Mouse (Mus musculus) ovary, postnatal 10 days (tissue): ENCODE data around the gene Taz.

Experiments
- DNase-seq: peaks from one replicate; pipeline ENCODE4 v3.0.0; 2022; ENCODE audit warnings: low spot score

Gene Taz

DNA sequence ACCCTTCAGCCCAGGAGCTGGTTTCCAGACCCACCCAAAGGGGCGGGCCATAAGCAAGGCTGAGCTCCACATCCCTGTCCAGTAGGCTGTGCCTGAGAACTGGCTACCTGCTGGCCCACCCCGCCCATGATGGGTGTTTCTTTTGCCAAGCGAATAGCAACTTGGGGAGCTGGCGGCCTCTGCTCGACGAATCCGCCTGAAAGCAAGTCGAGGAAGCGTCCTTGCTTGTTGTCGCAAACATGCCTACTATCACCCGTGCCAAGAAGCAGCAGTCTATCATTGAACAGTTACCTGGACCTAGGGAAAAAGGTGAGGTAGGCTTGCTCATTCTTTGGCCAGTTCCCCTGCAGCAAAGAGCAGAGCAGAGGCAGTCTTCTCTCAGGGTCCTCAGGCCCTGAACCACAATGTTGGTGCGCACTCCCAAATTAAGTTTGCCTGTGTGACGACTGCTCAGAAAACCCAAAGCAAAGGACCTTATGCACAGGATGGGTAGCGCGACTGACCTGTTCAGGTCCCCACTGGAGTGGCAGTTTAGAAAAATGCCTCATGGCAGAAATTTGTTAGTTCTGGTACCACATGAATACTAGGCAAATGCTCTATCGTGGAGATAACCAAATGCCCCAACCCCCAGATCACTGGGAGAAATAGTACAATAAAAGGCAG is at the start of gene Taz, which contains the start of gene Dnase1l1:
Gene Taz, plus strand, starts transcription at position 181 of the 663 bp plus-strand sequence.
Gene Dnase1l1, minus strand, starts transcription at position 606 of the 663 bp plus-strand sequence.
- DNase-seq = peak; percentile 18

DNA sequence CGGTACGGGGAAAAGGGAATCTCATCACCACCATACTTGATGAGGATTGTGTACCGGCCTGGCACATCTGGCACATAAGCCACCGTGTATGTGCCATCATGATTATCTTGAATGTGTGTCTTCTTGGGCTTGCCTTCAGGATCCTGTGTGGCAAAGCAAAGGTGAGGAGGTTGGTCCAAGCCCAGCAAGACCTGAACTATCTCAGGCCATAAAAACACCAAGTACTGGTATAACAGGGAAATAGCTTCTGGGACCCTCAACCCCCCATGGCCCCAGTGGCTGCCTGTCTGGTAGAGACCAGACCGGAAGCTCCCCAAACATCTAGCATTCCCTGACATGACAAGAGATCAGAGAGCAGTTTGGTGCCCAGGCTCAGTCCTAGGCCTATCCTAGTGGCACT is 48.5 kb upstream of the Taz start:
- DNase-seq = no peak

DNA sequence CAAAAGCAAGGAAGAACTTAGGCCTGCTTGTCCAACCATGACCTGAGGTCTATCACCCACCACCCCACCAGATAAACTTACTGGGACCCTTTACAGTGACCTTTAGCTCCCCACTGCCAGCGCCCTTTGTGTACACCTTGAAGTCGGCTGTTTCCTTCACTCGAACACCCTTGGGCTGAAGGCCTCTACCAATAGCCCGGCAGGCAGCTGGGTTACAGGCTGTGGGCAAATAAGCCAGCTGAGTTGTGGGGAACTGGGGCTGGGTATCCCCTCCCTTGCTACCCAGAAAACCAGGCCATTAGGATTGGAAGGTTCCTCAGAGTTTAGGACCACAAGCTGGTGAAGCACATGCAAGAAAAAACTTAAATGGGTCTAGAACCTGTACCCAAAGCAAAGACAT is 41.4 kb upstream of the Taz start:
- DNase-seq = no peak

DNA sequence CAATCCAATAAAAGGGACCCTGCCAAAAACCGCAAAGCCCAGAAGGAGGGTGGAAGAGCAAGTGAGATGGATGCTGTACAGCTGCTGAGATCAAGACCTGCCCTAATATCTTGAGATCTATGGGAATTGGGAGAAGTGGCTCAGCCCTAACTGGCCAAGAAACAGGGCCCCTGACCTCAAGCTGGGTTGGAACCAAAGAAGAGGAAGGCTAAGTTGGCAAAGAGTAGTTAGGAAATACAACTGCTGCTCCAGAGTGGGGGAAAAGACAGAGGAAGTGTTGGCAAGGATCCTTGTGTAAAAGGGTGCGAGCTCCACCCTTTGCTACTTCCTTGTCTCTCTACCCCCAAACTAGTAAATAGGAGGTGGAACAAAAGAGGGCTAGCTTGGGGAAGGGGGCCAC is 38.3 kb upstream of the Taz start:
- DNase-seq = no peak

DNA sequence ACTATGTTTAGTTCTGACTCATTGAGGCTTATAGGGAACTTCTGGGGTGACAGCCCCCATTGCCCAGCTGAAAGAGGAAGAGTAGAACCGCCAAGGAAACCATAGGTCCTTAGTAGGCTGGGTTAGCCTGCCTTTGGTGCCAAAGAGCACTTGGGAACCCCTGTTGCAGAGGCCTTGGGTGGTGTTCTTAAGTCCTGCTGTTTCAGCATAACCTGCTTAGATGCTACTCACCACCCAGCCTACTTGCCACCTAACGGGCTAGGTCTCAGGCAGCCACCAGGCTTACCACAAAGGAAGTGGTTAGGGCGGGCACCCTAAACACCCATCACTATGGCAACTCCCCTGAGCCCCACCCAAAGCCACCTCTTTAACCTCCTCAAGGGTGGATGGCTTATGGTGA is 37.9 kb upstream of the Taz start:
- no peak for DNase-seq

DNA sequence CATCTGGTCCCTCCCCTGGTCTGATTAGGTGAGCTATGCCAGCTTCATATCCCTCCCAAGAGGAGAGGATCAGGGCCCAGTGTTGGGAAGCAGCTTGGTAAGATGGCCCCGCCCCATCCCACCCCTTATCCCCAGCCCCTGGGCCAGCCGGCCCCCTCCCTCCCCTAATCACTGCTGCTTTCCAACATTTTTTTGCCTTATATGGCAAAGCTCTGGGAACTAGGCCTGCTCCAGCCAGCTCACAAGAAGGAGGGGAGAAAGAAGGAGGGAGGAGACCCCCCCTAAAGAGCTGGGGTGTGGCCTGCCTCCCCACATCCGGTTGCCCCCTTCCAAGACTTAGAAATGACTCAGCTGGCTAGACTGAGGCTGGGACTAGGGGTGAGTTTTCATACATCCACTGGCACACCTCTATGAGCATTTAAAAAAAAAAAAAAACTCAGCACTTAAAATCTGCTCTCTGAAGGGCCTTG is 37.1 kb upstream of the Taz start:
- no peak for DNase-seq

DNA sequence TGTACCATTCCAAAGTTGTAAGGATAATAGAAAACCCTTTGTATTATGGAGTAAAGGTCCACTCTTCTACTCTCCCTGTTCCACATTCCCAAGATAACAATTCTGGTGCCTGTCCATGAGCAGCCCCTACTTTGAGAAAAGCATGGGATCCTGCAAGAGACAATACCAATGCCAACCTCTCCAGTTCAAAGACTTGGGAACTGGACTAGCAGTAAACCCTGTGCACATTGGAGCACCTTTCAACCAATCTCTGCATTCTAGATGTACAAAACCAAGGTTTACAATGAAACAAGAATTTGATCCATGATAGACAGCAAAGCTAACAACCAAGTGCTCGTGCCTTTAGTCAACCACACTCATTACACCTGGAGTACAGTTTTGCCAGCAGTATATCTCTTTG is 36.6 kb upstream of the Taz start:
- DNase-seq = no peak

DNA sequence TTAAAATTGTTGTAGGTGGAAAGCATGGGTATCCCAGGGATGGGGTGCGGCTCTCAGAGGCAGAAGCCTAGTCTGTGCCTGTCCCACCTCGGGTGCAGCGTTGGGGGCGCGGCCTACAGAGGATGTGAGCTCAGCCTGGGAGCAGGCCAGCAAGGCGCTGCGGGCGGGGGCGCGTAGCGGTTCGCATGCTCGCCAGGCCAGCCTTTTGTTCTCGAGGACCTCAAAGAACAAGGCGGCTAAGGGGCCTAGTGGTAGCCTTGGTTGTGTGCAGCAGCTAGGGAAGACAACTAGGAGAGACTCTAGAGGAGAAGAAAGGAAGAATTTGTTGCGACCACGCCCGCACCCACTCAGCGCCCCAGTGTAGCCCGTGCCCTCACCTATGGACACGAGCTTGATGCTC is 36.0 kb upstream of the Taz start:
- peak; percentile 57 for DNase-seq

DNA sequence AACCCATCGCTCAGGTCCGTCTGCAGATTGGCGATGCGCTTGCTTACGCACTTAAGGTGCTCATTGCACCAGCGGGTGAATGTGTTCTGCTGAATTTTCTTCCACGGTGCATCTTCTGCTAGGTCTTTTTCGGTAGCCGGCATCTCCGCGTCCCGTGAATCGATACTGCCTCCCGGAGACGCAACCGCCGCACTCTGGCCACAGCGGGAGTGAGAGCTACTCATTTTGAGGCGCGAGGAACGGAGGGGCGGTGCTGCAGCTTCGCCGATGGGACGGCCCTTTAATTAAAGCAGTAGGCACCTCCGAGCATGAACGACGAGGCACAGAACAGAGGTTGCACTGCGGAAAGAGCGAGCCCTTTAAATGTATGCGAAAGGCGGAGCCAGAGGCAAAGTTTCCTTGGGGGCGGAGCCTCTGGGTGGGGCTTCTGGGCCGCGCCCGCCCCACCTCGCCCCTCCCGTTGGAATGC is 35.5 kb upstream of the Taz start:
- DNase-seq = peak; percentile 63

DNA sequence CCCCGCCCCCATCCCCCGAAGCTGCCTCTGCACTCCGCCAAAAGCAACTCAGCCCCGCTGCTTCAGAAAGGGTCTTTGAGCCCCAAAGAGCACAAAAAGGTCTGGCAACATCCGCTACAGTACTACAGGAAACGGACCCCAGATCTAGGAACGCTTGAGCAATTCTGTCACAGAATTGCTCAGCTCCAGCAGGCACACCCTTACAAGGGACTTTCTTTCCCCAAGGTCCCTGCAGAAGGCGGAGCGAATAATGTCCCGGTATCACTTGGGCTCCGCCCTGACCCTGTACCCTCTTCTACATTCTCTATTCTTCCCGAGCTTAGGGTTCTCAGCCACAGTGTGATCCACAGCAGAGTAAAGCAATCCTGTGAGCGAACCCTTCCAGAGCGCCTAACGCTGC is 35.0 kb upstream of the Taz start:
- DNase-seq = no peak

DNA sequence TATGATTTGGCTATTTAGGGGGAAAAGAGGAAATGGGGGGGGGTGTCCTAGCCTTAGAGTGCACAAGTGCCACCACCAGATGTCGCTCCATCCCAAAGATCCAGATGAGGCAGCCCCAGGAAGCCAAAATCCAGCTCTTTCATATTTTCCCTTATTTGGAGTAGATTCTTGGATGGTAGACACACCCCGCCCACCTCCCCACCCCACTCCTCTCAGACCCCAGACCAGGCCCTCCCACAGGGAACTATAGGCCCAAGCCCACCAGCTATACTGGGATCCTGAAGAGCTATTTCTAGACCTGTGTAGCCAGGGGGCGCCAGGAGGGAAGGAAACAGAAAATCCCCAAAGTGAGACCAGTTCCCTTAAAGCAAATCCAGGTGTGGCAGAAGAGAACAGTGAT is 33.1 kb upstream of the Taz start:
- DNase-seq = no peak

DNA sequence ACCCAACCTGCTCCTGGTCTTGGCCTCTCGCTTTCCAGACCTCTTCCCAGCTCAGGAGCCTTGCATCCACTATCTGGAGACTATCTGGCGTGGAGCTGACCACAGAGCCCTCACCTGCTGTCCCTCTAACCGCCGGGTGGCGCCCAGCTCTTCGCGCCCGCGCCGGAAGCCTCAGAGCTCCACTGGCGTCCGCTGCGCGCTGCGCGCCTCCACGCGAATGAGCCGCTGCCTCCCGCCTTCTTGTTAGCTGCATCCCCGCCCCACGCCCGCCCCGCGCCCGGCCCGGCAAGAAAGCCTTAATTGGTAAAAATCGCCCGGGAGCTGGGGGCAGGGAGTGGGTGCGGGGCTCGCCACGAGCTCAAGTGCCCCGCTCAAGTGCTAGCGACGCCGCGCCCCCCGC is 32.1 kb upstream of the Taz start, which contains the start of gene Flna:
Gene Flna, minus strand, starts transcription at position 206 of the 400 bp plus-strand sequence.
- DNase-seq = no peak

DNA sequence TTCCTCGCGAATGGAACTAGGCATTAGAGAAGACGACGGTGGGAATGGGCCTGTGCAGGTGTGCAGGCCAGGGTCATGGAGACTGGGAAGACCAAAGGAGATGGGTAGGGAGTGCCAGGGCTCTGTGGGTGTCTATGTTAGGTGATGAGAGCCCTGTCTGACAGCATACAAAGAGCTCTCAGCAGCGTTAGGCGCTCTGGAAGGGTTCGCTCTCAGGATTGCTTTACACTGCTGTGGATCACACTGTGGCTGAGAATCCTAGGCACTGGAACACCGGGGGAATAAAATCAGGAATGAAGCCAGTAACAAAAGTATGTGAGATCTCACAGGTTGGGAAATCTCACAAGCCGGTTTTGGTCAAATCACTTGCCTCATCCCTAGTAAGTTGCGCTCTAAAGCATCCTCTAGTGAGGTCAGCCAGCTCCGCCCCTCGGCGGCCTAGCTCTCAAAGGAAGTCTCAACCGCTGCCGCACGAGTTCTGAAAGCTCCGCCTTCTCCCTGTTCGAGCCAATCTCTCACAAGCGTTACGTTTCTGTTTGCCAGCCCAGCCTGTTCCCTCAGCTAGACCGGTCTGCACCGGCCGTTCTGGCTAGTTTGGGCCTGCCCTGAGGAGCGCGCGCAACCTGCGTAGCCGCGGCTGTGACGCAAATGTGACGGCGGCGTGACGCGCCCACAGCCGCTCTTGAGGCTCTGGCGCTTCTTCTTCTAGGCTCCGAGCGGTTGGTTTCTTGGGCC is 27.4 kb upstream of the Taz start, which contains the start of gene Emd:
Gene Emd, plus strand, starts transcription at position 535 of the 735 bp plus-strand sequence.
- peak; percentile 56 for DNase-seq

DNA sequence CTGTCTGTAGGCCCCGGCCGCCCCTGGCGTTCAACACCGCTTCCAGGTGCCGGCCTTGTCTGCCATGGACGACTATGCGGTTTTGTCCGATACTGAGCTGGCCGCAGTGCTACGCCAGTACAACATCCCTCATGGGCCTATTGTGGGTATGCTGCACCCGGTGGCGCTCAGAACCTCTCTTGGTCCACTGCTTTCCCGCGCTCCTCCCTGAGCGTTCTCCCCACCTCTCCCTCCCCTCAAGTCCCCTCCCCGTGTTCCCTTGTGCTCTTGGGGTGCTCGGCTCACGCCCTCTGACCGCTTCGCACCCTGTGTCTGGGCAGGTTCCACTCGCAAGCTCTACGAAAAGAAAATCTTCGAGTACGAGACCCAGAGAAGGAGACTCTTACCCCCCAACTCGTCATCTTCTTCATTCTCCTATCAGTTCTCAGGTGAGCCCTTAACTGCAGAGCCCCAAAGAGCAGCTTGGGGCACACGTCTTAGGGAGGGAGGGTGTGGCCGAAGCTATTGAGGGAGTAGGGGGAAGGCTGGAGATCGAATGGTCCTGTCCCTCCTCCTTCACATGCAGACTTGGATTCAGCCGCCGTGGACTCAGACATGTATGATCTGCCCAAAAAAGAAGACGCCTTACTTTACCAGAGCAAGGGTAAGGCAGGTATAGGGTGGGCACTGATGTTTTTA is 26.7 kb upstream of the Taz start:
- no peak for DNase-seq

DNA sequence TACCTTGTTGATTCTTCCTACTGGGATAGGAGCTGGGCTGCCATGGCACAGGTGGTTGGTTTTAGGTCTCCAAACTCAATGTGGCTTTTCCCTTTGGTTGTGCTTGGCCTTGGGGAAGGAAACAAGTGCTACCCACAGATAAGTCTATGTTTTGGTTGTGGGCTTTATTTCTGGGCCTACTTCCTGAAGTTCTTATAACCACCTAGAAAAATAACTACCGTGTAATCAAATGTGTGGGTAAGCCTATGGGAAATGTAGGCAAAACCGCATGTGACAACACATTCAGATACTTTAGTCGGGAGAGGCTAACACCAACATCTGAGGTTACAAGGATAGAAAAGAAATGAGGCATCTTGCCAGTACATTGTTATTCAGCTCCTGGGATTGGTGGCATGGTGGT is 24.0 kb upstream of the Taz start:
- no peak for DNase-seq

DNA sequence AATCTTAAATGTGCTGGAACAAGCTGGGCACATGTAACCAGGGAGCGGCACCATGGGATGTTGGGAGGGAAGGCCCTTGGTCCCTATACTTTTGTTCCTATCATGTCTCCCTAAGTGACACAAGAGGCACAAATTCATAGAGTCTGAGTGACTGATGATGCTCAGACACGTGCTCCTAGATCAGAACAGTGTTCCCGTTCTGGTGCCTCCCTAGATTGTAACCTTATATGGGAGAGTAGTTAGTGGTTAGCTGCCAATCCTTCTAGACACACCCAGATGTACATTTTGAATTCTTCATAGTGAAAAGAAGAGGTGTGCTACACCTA is 12.0 kb upstream of the Taz start:
- no peak for DNase-seq

DNA sequence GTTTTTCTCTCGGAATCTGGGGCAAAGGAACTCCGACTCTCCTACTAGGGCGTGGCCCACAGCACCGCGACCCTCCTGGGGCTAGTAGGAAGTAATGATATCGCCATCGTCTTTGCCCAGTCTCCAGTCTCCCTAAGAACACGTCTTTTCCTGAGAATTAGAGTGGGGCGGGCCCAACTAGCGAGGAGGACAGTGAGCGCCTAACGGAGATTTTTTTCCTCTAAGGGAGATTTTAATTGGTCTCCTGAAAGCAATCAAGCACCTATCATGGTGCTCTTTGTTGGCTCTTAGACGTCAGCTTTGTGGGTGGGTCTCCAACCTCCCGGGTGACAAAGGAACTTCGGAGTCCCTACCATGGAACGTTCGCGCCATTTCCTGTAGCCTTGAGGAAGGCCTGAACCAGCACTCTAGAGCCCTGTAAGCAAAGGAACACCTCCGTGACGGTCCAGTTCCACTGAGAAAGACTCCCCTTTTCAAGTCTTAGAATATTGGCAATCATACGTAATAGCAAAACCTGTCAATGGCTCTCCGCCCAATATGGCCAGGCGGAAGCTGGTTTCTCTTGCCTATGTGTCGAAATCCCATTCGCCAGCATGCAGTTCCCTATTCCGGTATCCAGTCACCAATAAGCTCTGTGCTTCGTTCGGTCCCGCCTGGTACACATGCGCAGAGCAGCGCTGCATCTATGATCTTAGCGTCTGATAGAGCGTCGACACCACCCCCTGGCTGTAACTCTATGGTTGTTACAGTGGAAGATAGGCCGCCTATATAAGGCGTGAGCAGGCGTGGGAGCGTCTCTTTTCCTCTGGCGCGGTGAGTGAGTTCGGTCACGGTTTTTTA is 11.4 kb upstream of the Taz start, which contains the start of gene Rpl10:
Gene Rpl10, plus strand, starts transcription at position 751 of the 840 bp plus-strand sequence.
- DNase-seq = peak; percentile 60

DNA sequence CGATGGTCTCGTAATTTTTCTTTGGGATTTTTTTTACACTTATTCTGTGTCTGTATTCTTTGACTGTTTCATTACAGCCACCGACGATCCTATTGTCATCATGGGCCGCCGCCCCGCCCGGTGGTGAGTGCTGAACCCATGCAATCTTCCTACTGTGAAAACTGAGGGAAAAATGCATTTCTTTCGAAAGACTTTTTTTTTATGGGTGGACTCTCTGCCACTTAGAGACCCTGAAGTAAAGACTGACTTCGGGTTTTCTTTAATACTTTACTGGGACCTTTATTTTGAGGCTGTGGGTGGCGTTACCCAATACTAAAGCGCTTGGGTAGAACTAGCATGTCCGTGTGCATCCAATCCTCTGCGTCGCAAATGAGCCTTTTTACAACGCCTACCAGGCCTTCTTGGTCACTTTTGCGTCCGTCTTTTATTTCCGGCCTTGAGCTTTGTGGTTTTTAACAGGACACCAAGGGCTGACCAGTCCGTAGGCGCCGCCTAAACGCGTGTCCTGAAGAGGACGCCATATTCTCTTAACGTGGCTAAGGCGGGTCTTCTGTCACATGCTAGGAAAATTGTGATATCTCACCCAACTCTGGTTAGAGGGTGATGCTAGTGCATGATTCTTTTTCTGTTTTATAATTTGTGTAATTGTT is 10.7 kb upstream of the Taz start:
- no peak for DNase-seq

DNA sequence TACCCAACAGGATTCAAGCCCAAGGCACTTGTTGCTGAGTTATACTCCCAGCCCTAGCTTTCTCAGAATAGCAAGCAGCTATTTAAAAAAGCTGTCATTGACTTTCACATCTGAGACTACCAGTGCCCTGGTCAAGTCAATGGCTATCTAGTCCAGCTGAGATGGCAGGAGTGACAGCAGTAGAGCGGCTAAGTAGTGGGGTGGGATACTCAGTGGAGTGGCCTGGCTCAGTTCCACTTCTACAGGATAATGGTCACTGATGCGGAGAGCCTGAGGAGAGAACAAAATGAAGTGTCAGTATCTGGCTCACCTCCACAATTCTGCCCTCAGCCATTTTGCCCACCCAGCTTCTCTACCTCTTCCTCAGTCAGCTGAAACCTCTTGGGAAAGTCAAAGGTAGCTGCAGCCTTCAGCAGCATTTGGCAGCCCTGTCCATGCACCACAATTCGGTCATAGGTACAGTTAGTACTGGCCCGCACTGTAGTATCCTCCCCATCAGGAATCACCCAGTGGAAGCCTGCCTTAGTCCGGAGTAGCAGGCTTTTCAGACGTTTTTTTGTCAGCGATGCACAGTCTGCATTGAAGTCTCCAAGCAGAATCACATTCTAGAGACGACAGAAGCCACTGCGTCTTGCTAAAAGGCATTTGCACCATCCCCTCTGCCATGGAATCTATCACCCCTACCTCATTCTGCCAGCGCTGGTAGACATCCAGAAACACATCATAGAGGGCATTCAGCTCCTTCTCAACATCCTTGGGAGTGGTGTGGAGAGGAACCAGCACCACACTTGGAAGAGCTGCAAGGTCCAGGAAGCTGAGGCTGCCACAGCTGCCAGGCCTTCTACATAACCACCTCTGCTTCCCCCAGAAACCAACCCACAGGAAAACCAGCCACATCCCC is 8.0 kb upstream of the Taz start:
- DNase-seq = no peak

DNA sequence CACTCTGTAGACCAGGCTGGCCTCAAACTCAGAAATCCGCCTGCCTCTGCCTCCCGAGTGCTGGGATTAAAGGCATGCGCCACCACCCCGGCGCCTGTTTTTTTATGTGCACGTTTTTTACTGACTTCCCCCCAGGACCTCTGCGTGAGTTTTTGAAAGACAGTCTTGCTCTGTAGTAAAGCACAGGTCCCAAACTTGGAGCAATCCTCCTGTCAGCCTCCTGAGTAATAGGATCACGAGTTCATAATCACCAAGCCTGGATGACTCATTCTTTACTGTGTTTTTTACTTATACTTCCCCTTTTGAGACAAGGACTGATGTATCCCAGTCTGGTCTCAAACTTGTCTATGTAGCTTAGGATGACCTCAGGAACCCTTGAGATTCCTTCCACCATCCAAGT is 3.8 kb upstream of the Taz start:
- no peak for DNase-seq
